Mouse (Mus musculus): ENCODE data around the gene Zfp617.
A peak's percentile ranks its signal among the peaks of the same experiment; 100 is the strongest.
"Not testable (repeated sequence)": the region's sequence is repeated elsewhere in the genome, so short reads cannot be mapped to it uniquely, and the experiment has no call there.

The Zfp617 gene

DNA sequence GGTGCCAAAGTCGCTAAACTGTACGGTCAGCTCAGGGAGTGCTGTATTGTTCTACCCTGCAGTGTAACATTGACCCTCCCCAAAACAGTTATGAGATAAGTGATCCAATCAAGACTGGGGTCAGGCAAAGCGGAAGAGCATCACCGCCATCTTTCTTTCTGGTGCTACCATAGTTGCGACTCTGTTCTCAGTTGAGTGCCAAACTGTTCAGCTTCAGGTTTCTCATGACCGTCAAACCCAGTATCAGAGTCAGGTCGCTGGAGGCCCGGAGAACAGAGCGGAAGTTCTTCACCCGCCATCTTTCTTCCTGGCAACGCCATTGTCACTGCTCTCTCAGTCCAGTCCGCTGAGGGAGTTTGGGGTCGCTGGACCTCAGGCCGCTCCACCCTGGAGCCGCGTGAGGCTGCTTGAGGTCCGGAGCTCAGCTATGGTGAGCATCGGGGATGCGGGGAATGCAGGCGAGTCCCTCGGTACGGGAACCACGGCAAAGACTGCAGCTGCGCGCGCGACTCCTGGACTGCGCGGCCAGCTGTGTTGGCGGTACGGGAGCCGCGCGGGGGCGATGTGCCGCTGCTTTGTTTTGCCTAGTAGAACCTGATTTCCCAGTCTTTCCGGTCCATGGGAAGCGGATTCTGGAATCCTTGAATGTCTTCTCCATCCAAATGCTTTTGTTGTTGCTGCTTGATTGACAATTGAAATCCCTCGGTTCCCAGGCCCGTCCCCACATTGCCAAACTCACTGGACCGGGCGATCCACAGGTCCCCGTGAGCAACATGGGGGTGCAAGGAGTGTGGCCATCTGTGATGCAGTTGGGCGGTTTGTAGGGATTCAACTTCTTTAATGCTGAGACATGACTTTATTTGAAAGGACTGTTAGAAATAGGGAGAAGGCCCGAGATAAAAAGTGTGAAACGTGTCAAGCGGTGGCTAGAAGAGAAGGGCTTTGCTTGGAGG, at the start of gene Zfp617, which contains the start of gene Zfp882:
Gene Zfp617, plus strand, starts transcription at position 327 of the 953 bp plus-strand sequence.
Gene Zfp882, plus strand, starts transcription at position 300 of the 953 bp plus-strand sequence.
- peak; percentile 67 to 77 for DNase-seq

DNA sequence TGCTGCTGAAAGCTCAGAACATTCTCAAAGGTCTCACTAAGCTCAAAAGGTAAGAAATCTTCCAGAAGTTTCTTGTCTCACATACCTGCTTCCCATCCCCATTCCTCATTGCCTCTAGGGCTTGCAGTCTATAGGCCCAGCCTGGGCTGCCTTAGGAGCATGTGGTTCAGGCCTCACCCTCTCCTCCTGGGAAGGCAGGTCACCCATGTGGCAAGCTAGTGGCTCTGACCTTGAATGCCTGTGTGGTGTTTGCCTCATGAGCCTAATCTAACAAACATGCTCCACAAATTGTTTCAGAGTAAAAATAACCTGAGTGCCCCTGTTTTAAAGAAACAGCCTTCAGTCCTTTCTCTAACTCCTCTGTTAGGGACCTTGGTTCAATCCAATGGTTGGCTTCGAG, 46.9 kb upstream of the Zfp617 start:
- not testable (repeated sequence) for DNase-seq

DNA sequence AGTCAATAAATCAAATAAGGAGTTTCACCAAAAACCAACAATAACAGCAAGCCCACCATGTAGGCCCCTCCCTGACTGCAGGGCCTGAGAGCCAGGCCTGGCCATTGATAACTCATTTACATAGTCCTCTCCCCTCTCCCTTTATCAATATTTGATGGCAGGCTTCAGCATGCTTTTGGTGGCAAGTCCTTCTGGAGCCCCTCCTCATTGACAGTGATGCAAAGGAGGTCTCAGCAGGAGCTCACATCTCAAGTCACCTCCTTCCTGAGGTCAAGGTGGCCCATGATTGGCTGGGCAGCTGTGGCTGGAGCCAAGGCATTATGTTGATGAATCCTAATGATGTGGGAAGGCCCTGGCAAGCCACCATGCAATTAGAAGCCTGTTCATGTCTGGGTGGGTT, 46.4 kb upstream of the Zfp617 start:
- not testable (repeated sequence) for DNase-seq

DNA sequence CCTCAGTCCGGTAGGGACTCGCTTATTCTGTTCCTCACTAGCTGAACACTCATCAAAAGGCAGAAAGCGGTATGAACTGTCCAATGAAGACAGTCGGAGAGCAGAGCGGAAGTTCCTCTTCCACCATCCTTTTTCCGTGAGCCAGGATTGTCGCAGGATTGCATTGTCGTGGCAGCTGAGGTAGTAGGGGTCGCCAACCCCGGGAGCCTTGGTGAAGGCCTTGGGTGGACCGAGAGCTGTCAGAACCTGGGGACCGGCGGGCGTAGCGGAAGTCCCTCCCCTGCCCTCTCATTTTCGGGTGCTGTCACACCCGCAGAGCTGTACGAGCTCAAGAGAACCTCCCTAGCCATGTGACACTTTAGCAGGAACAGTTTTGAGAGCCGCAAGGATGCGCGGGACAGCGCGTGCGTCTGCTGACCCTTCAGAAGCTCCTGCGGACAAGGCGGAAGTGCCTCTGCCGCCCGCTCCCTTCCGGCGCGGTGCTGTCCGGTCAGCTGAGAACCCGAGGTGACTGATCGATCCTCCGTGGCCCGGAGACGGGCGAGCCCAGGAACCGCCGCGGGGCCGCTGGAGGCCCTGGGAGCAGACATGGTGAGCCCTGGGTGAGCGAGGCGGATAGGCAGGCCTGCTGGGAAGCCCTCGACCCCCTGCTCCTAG, 26.7 kb upstream of the Zfp617 start, which contains the start of gene Zfp709:
Gene Zfp709, plus strand, starts transcription at position 402 of the 657 bp plus-strand sequence.
- peak; percentile 32 to 57 for DNase-seq

DNA sequence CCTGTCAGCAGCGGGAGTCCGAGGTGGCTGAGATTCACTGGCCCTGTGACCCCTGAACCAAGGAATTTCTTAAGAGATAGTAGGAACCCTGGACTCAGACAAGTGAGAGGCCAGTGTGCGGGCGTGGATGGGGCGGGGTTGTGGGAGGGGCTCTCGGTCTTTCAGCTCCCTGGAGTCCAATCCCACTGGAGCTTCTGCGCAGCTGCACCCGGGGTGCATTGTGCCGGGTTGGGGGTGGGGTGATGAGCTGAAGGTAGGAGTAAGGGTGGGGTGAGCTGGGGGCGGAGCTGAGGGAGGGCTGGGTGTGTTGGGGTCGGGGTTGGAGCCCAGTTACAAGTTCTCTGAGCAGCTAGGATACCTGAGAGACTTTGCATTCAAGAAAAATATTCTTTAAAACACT, 7.8 kb upstream of the Zfp617 start:
- DNase-seq, result not testable (repeated sequence)

DNA sequence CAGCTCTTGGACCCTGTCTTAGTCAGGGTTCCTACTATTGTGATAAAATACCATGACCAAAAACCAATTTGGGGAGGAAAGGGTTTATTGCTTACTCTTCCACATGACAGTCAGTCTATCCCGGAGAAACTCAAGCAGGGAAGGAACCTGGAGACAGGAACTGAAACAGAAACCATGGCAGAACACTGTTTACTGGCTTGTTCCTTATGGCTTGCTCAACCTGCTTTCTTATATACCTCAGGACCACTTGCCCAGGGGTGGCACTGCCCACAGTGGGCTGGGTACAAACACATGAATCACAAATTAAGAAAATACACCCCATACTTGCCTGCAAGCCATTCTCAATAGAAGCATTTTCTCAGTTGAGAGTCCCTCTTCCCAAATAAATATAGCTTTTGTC, 5.4 kb upstream of the Zfp617 start:
- DNase-seq, result not testable (repeated sequence)

DNA sequence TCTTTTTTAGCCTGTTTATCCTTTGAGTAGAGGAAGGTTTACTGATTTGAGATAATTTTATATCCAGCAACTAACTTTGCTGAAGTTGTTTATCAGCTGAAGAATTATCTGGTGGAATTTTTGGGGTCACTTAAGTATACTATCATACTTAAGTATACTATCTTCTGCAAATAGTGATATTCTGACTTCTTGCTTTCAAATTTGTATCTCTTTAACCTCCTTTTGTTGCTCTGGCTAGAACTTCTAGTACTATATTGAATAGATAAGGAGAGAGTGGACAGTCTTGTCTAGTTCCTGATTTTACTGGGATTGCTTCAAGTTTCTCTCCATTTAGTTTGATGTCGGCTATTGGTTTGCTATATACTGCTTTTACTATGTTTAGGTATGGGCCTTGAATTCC, 1.6 kb upstream of the Zfp617 start:
- DNase-seq, result no peak

DNA sequence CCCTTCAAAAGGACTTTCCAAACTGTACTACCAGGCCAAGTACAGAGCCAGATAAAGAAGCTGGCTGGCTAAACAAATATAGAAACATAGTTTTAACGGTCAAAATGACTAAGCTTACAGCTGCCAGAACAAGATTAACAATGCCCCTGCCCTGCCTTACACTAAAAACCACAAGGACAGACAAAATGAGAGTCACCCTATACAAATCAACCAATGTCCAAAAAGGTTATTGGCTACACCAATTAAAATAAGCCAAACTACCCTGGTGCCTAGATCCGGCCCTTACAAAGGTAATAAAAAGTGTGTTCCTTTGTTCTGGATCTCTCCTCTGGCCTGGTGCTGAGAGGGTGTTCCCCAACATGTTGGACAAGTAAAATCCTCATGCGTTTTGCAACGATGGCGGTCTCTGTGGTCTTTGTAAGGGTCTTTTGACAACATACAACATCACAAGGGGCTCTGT, 607 bp upstream of the Zfp617 start:
- no peak for DNase-seq

DNA sequence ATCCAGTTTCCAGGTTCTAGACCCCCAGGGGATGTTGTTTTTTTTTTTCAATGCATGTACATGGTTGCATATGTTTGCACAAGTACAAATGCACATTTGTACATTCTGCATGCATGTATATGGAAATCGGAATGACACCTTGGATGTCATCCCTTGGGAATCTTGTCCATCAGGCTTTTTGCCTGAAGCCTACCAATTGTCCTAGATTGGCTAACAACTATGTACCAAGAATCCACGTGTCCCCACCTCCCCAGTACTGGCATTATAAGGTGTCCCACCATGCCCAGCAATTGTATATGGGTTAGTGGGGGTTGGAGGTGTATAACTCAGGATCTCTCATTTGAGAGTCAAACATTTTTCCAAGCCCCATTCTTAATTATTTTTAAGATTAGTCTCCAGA, 3.9 kb downstream of the Zfp617 start:
- DNase-seq, result no peak

DNA sequence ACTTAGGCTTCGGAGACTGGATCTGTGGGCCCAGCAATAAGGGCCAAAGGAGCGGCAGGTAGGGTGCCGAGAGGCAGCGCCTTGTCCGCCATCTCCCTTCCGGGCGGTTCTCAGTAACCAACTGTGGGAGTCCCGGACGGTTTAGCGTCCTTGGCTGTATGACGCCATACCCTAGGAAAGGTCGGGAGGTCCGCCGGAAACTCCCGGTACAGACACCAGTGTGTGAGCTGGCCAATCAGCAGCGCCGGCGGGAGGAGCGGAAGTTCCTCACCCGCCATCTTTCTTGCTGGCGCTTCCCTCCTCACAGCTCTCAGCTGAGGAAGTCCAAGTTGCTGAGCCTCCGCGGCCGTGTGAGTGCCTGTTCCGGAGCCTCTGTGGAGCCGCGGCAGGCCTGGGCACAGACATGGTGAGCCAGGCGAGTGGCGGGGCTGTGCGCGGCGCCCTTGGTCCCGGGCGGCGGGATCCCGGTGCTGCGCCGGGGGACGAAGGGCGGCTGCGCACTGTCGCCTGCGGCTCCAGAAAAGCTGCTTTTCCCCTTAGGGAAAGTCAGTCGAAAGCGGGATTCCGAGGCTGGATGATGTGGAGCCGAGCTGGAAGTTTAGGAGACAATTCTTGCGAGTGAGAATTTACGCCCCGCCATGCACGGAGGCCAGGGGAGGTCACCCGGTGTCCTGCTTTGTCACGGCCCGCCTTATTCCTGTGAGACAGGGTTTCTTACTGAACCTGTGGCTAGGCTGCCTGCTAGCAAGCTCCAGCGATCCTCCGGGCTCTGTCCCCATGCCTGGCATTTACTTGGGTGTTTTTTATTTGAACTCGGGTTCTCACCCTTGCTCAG, 14.3 kb downstream of the Zfp617 start:
- peak; percentile 92 to 96 for DNase-seq

DNA sequence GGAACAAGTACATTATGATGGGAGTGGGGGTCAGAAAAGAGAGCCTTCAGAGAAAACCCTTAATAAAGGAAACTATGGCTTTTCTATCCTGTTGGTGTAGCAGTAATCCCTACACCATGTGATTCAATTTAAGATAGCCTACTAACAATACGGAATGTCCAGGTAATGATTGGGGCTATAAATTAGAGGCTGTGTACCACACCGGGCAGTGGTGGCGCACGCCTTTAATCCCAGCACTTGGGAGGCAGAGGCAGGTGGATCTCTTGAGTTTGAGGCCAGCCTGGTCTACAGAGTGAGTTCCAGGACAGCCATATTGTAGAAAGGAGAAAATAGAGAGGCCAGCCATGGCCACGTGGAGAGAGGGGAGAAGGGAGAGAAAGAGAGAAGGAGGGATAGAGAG, 17.4 kb downstream of the Zfp617 start:
- DNase-seq, result no peak

DNA sequence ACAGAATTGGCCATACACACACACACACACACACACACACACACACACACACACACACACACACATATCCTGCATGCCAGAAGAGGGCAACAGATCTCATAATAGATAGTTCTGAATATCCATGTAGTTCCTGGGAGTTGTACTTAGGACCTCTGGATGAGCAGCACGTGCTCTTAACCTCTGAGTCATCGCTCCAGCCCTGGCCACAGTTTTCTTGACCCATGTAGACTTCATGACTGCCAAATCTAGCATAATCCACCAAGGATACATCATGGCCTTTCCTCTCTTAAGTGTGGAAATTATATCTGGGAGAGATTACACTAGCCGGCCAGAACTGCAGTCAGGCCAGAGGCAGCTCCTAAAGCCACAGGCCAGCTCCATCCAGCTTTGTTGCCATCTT, 18.1 kb downstream of the Zfp617 start:
- no peak for DNase-seq

DNA sequence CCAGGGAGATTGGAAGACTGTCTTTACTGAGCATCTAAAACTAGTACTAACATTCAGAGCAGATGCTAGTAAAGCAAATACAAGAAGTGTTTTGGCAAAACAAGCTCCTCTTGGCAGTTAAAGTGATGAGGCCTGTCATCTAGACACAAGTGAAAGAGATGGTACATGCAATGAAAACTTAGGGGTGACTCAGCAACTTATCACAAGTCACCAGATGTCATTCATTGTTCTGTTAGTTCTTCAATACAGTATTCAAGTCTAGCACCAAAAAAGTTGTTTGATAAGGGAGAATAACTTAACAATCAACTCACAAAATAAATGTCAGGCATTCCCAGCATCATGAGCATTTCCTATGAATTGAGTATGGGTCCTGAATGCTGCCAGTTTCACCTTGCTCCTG, 19.3 kb downstream of the Zfp617 start:
- DNase-seq, result no peak

DNA sequence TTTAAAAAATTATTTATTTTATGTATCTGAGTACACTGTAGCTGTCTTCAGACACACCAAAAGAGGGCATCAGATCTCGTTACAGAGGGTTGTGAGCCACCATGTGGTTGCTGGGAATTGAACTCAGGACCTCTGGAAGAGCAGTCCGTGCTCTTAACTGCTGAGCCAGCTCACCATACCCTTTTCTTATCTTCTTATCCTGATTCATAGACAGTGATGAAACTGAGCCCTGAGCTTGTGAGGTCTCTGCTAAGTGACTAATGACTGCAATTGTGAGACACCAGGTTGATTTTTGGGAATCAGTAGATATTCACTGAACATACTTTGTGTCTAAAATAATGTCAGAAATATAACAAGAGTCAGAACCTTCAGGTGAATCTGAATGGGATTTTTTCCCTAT, 29.6 kb downstream of the Zfp617 start:
- not testable (repeated sequence) for DNase-seq

DNA sequence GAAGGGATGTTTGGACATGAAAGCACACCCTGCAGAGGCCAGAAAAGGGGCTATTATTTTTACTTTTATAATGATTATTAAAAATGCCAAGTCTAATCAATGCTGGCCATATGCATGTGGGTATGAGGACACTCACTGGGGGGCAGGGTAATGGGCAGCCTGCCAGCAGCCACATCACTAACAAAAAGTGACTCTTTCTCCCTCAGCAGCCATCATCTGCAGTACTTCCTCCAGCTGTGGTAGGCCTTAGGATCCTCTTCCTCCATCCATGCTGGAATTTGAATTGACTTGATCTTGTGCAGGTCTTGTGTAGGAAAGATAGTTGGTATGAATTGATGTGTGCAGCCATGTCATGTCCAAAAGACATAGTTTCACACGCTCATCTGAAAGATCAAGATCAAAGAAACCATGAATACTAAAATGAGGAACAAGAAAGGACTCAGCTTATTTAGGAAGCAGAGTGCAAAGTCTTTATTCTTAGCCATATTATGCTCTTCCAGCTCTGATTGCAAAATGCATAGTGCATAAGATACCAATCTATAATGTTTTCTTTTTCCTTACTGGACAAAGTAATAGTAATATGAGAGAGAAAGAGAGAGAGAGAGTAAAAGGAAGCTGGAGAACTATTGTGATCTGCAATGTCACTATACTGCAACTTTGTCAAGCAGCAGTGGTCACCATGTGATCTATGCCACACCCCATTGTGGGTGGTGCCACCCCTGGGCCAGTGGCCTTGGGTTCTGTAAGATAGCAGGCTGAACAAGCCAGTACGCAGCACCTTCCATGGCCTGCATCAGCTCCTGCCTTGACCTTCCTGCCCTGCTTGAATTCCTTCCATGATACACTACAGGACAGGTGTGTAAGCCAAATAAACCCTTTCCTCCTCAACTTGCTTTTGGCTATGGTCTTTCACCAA, 32.1 kb downstream of the Zfp617 start:
- no peak for DNase-seq

DNA sequence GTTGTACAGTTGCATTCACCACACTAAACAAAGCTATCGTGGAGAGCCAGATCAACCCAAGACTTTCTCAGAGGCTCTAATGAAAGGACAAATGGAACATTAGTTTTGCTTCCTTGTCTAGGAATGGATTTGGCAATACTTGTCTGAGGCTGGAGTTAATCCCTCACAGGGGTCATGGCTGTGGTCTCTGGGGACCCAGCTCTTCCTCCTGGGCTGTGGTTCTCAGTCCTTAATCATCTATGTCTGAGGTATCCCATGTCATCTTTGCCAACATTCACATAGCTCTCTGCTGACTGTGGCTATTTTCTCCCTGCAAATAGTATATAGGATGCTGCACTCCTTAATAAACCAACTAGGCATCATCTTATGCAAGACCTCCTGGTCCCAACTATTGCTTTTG, 33.3 kb downstream of the Zfp617 start:
- no peak for DNase-seq

DNA sequence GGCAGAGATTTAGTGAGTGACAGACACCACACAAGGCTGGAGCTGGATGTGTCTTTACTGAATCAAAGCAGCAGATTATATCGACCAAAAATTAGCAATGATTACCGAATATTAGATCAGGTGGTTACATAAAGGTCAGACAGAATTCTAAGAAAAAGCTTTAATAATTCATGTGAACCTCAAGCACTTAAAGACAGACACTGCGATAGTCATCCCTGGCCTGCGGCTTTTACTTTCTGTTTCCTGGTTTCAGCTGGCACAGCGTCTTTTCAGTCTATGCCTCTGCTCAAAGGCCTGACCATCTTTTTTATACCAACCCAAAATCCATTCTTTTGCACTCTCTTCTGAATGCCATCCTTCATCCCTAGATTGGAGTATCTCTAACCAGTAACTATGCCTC, 40.2 kb downstream of the Zfp617 start:
- DNase-seq, result no peak

DNA sequence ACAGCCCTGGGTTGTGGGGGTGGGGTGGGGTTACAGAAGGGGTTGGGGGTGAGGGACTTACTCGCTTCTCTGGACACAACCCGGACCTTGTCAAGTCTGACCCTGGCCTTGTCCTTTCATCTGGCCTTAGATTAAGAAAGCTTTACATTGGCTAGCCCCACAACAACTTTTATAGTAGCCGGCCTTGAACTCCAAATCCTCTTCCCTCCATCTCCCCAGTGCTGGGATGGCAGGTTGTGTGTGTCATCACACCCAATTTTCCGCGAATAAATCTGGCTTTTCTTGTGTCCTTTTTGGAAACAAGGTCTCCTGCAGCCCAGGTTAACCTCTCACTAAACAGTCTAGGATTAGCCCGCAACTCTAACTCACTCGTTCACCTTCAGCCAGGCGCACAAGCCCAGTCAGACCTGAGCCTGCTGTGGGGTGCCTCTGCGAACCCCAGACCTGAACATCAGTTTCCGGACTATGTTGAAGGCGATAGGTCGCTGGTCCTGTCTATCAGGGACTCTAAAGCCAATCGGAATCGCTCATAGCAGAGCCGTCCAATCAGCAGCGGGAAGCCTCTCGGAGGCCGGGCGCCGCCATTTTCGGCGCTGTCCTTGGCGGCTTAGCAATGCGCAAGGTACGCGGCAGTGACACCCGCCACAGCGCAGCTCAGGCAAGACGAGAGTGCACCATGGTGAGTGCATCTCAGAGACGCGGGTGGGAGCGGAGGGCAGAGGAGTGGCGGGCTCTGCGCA, 42.2 kb downstream of the Zfp617 start, which contains the start of gene Zfp961:
Gene Zfp961, plus strand, starts transcription at position 557 of the 740 bp plus-strand sequence.
- DNase-seq, result peak; percentile 93 to 97

DNA sequence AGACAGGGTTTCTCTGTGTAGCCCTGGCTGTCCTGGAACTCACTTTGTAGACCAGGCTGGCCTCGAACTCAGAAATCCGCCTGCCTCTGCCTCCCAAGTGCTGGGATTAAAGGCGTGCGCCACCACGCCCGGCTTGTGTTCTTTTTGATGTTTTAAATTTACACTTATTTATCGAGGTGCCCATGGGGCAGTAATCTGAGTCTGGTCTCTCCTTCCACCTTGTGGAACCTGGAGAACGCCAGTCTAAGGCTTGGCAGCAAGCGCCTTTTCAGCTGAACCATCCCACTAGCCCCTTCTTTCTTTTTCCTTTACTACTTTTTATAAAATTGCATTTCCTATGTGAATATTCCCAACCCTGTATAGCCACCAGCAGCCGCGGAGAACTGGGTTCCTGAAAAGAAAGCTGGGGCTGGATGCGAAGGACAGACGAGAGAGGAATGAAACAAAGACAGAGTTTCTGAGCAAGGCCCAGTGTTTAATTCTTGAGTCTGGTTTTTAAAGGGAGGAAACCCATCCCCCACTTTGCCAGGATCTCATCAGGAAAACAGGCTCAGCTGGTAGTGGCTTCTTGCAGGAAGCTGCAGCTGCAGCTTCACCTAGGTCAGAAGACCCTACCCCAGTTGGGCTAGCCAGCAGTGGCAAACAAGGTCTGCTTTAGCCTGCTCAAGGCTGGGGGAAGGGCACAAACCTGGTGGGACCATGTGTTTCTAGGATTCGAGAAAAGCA, 43.2 kb downstream of the Zfp617 start:
- DNase-seq, result peak; percentile 5 to 22

DNA sequence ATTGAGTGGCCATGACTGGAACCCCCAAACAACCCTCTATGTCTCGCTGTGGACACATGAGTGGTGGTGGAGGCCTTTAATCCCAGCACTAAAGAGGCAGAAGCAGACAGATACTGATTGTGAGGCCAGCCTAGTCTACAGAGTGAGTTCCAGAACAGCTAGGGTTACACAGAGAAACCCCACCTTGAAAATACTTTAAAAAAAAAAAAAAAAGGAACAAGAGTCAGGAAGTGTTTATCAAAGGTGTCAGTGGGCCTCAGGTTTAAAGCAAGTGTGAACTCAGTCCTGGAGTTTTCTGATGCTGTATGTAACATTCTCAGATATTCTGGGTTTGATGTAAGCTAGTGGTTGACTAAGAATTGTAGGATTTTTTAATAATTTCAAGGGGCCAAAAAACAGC, 44.1 kb downstream of the Zfp617 start:
- DNase-seq, result no peak
